Mouse (Mus musculus): ENCODE data around the gene Cux1.

Cux1 gene

DNA sequence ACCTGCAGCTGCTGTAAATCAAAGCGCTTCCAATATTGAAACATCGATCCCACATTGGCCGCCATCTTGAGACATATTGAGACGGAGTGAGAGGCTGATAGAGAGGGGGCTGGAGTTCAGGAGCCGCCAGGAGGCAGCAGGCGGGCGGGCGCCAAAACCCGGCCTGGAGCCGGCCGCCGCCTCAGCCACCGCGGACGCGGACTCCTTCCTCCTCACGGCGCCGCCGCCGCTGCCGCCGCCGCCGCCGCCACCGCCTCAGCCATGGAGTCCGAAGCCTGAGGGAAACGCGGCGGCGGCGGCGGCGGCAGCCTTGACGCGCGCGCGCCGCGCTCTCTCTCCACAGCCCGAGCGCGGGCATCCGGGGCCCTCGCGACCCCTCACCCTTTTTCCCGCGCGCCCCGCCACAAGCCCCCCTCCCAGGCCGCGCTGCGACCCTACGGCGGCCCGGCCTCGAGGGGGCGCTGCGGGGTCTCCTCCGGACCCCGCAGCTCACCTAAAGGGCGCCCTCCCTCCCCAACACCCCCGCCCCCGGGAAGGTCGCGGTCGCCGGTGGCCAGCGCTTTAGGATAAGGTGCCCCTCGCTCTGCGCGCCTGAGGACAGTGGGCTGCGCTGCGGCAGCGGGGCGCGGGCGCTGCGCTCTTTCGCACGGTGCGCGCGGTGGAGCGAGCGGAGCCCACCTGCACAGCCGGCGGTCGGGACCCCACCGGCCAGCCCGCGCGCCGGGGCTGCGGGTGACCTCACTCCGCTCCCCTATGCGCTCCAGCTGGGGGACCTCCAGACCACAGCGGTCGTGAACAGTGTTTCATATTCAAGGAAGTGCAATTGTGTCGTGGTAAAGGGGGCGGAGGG lies at the start of gene Cux1:
Gene Cux1, minus strand, starts transcription at position 315 of the 850 bp plus-strand sequence.
- DNase-seq (ENCODE audit: low read depth) = peak; percentile 74

DNA sequence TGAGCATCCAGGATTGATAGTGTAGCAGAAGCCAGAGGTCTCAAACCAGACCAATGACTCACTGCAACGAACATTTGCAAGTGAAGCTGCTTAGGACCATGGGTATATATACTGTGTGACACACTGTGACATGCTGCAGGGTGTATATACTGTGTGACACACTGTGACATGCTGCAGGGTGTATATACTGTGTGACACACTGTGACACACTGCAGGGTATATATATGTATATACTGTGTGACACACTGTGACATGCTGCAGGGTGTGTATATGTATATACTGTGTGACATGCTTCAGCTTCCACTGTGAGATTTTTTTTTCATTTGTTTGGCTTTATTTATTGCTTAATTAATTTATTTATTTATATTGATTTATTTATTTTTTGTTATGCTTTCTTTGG lies 45.1 kb upstream of the Cux1 start:
- DNase-seq (ENCODE audit: low read depth) = no peak

DNA sequence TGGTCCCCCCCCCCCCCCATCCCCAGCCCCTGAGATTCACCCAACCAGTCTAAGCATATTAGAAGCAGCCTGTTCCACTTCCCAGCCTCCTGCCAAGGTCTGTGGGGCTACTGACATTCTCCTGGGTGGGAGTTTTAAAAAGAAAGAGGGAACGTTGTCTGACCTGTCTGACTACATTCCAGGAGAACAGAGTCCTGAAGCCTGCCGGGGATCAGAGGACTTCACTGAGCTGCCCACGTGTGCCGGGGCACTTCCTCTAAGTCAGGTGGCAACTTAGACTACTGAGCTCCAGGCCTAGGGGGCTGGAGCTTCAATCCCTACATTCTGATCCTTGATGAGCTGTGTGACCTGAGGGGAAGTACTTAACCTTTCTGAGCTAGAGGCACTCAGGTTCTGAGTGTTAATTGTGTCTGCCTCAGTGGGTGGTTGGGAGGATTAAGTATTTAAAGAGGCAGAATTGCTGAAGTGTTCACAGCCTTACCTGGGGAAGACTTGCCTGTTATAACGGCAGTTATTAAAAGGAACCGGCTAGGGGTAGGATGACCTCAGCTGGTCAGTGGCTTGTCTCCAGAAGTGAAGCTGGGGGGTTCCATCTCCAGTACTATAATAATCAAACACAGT lies 41.6 kb upstream of the Cux1 start:
- no peak for DNase-seq (ENCODE audit: low read depth)

DNA sequence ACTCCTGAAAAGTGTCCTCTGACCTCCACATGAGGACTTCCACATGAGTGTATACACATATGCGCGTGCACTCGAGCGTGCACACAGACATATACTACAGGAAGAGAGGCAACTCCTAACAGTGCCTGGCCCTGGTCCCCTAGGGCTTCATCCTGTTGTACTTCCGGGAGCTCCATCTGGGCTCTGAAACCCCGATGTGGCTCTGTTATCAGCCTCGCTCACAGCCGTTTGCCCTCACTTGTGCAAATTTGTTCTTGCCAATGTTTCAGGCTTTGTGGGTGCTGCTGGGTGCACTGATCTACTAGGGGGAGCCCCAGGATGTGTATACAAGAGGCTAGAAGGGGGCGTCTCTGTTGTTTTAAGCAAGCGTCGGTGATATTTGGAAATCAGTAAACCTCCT lies 37.9 kb upstream of the Cux1 start:
- no peak for DNase-seq (ENCODE audit: low read depth)

DNA sequence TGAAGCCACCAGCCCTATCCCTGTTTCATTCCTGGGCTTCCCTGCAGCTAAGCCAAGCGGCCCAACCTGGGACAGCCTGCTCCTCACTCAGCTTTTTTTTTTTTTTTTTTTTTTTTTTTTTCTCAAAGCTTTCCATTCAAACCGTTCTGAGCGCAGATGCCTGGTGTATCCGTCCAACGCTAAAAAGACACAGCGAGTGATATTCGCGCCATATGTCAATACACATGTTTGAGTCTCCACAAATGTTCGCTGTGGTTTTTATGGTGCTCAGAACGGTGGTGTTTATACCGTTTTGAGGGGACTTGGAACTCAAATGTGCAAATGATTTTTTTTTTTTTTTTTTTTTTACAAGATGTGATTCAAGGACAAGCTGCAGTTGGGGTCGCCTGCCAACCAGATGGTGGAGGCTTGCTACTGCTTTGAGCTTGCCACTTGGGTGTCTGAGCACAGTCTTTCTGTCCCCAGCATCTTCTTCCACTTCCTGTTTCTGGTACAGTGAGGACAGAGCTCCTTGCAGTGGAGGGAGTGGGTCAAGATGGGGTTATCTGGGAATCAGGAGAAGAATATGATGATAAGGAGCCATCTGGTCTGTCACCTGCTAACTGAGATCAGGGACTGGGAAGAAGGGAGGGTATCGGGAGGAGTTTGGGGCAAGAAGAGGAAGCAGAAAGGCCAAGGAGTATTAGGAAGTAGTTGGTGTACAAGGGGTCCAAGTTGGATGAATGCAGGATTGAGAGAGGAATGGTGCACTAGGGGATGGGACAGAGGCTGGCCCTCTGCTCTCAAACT lies 36.1 kb upstream of the Cux1 start:
- DNase-seq (ENCODE audit: low read depth) = no peak

DNA sequence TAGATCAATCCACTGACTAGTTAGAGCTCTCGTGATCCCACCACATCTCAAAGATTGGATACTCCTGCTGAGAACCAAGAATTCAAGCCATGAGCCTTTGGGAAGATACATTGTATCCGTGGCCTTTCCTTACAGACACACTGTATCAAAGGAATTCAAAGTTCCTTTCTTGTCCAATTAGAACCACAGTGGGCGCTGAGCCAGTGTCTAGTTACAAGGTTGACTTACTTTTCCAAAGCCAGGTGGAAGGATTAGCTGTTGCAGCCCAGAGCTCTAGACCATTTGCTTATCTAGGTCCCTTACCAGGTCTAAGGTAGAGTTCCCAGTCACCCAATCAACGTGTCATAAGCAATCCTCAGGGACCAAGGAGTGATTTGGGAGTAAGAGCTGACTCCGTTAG lies 33.2 kb upstream of the Cux1 start:
- no peak for DNase-seq (ENCODE audit: low read depth)

DNA sequence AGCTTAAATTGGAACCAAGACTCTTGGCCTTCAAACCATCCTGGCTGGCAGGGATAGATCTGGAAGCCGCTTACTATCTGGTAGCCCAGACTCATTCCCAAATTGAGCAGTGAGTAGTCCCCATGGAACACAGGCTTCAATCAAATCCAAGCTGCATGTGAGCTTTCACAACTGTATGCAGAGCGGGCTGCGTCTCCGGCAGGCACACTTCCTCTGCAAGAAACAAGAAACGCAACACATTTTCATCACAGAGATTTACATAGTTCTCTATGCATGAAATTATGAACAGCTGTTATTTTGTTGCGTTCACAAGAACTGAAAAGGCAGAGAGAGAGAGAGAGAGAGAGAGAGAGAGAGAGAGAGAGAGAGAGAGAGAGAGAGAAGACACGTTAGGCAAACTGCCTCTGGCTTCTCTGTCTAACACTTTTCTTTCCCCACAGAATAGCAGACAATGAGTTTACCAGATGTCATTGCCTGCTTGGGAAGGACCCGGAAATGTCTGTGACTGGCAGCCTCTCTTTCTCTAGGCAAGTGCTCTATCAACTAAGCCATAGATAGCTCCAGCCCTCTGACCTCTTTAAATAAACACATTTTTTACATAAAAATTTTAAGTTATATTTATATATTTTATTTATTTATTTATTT lies 27.7 kb upstream of the Cux1 start:
- no peak for DNase-seq (ENCODE audit: low read depth)

DNA sequence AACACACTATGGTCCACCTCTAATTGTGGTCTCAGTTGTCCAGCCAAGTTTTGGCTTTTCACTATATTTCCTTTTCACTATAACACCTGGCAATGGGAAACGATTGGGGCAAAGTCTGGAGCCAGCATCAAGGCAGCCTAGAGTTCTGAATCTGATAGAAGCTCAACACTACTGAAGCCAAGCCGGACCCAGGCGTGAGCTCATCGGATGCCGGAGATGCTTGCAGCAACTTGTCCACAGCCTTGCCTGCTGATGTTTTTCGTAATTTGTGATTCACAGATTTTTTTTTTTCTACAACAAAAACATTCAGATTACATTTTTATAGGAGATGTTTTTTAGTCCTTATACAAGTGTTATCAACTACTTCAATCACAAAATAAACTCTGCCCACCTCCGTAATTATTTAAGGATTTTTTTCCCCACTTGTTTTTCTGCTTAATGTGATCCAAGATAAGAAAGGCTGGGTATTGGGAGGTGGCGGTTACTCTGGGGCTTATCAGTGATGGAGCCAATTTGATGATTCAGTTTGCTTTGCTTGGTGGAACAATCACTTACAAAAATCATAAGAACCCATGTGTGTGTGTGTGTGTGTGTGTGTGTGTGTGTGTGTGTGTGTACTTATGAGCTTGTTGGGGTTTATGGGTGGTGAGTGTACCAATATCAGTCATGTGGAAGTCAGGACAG lies 24.7 kb upstream of the Cux1 start:
- DNase-seq (ENCODE audit: low read depth) = no peak

DNA sequence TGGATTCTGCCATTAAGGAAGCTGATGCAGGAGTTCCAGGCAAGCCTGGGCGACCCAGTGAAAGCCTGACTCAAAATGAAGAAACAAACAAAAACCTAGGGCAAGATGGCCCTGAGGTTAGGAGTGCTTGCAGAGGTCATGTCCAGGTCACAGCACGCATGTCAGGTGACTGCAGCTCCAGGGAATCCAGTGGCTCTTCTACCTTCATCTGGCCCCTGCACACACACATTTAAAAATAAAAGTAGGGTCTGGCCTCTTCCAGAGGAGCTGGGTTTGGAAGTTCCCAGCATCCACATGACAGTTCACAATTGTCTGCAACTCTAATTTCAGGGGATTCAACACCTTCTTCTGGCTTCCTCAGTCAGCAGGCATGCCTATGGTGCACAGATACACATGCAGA lies 21.7 kb upstream of the Cux1 start:
- no peak for DNase-seq (ENCODE audit: low read depth)

DNA sequence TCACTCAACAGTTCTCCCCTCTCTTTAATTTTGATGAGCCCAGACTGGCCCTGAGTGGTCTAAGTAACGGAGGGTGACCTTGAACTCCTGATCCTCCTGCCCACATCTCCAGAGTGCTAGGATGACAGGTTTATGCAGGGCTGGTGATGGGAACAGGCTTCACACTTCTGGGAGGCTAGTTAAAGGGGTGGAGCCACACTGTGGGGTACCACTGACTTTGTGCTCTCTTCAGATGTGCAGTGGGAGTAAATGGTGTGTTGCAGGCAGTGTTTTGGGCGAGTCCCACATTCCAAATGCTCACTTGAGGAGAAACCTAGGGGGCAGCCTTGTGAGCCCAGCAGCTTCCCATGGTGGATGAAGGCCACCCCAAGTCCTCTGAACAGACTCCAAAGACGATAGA lies 21.2 kb upstream of the Cux1 start:
- DNase-seq (ENCODE audit: low read depth) = no peak

DNA sequence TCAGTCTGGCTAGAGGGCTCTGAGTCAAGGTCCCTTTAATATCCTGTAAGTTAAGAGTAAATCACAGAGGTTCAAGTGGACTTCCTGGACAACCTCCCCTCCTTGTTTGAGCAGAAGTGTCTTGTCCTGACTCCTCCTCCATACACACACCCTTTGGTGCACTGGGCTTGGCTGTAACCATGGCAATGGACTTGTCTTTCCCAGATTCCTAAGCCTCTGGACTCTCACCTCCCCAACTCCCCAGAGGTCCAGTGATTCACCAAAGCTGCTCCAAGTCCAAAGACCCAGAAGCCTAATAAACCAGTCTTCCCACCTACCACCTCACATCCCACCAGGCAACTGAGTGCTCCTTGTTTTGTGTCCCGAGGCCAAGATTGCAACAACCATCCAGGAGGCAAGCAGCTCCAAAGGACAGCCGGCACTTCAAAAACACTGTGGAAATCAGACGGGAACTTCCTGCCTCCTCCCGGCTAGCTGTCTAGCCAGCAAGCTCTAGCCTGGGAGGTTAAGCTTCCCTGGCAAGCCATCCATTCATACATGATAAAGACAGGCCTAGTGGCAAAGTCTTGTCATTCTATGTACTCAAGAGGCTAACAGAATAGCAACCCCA lies 17.5 kb upstream of the Cux1 start:
- DNase-seq (ENCODE audit: low read depth) = no peak

DNA sequence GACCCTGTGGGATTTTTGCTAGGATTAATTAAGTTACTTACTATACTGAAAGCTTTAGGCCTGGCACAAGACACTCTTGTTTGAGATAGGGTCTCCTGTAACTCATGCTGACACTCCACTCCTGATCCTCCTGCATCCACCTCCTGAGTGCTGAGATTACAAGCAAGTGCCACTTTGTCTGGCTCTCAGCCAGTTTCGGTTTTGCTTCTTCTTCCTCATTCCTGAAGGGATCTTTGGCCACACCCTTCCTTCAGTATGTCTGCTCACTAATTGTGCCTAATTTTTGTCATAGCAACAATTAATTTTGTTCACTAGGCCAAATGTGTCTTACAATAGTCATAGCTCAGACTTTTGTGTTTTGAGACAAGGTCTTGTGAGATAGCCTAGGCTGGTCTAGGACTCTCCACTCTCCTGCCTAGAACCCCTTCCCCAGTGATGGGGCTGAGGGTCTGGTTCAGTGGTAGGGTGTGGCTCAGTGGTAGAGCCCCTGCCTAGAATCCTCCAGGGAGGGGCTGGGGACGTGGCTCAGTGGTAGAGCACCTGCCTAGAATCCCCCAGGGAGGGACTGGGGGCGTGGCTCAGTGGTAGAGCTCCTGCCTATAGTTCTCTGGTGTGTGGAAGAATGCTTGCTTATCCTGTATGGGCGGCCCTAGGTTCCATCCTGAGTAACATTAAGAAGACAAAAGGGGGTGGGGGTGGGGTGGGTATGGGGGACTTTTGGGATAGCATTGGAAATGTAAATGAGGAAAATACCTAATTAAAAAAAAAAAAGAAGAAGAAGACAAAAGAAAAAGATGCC lies 16.6 kb upstream of the Cux1 start:
- DNase-seq (ENCODE audit: low read depth) = no peak

DNA sequence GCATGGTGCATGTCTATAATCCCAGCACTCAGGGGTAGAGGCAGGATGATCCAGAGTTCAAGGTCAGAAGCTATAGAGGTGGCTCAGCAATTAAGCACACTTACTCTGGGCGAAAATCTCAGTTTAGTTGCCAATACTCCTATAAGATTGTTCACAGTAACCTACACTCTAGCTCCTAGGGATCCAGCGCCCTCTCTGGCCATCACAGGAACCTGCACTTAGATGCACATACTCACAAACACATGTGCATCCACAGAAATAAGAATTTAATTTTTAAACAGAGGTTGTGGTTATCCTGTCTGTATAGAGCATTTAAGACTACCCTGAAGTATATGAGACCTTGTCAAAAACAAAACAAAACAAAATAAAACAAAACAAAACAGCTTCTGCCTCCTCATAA lies 16.0 kb upstream of the Cux1 start:
- DNase-seq (ENCODE audit: low read depth) = no peak

DNA sequence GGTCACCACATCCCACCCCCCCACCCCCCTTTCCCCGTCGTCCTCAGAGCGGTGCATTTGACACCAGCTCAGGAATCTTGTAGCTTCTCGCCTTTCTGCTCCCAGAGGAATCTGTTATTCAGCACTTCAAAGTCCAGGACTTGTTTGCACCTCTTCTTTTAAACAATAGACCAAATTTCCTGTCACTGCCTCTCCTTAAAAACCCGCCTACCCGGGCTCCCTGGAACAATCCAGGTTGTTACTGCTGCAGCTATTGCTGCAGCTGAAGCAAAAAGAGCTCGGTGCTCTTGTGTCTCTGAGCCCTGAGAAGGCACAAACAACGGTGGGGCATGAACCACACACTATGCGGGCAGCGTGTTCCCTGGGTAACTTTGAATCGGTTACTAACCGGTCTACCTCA lies 14.9 kb upstream of the Cux1 start:
- DNase-seq (ENCODE audit: low read depth) = no peak

DNA sequence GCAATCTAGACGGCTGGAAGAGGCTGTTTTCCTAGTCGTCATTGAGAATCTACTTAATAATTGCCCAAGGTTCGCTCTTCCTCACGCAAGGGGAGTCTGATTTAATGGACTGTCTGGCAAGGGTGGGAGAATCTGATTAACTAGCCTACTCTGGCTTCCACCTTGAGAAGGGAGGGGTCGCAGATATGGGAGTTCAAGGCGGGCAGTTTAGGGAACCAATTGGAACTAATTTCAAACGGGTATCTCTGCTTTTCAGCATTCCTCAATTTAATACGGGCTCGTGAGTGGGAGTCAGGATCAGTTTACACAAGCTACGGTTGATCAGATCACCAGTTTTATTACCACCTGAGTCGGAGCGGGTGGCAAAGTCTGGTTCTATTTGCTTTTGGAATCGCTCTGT lies 14.3 kb upstream of the Cux1 start:
- no peak for DNase-seq (ENCODE audit: low read depth)

DNA sequence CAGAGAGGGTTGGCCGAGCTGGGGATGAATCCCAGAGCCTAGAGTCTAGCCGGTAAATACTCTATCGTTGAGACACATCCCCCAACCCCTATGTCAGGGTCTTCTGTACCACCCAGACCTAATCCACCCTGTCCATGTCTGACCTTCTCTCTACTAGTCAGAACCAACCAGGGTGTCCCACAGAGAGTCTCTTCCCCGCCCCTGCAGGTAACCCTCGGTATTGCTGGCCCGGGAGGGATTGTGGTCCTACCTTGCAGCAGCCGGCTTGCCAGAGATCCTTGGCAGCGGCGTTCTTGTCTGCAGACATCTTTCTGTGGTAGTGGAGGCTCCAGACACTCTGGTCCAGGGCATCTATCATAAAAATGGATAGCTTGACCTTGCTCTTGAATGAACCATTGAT lies 13.9 kb upstream of the Cux1 start:
- peak; percentile 33 for DNase-seq (ENCODE audit: low read depth)

DNA sequence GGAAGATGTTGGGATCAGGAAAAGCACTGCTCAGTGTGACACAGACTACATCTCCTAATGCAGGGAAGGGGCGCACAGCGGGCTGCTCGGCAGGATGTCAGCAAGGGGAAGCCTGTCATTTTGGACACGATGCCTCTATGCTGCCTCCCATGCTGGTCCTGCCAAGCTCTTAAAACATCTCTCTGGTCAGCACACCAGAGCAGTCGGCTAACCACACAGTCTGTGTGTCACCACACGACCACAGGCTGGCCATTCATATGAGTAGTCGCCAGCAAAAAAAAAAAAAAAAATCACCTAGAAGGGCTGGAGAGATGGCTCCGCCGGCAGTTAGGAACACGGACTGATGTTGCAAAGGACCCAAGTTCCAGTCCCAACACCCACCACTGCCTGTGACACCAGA lies 10.9 kb upstream of the Cux1 start:
- DNase-seq (ENCODE audit: low read depth) = no peak

DNA sequence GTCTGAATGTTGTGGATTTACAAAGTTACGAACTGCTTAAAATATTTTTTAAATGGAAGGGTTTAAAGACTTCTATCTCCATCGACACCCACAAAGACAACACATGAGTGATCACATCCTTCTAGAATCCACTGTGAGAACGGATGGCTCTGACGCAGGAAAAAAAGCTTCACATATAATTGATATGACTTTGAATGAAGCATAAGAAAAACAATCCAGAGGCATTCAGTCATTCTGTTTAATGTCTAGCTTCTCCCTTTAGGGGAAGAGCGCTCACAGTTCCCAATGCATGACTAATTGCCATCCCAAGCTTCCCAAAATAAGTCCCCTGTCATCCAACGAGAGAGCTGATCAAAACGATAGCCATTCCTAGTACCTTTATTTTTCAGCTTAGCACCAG lies 2.9 kb upstream of the Cux1 start:
- no peak for DNase-seq (ENCODE audit: low read depth)

DNA sequence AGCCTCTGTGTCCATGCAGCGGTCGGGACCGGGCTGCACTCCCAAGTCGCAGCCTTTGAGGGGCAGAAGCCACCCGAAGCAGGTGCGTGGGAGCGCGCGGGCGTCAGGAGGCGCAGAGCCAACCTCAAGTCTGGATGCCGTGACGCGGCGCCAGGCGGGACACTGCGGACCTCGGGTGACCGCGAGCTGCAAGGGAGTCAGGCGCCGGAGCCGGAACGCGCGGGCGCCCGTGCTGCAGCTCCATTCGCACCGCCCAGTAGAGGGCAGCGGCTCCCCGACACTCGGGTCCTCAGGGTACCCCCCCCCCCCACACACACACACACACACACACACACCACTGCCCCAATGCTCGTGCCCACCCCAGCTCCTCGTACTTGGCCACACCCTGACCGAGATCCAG lies 1.5 kb upstream of the Cux1 start:
- peak; percentile 45 for DNase-seq (ENCODE audit: low read depth)

DNA sequence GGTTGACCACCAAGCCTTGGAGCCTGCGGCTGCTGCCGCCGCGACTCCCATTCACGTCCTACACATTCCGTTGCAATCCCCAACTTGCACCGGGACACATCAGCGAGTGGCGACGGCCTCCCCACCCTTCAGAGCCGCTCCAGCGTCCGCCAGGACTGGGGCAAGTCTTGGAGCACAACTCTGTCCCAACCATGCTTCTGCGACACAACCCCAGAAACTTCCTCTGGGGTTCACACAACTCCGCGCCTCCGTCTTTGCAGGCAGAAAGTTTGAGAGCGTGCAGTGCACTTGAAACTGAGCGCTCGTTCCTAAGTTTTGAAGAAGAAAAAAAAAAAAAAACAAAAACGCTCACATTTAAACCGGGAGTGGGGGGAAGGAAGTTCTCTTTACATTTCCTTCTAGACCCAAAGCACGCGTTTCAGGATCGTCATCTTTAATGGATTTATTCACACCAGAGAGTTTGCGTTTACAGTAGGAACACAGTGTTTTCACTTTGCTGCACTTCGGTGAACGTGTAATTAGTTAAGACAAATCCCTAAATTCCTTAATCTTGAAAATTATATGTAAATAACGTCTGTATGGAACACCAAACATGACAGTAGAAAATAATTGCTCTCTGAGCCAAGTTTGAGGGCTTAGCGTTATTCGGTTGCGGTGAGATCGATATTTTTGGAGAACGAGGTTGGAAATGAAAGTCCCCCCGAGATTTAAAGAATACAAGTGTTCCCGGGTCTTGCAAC lies 906 bp upstream of the Cux1 start:
- DNase-seq (ENCODE audit: low read depth) = peak; percentile 32

All from c-Kit-positive CD71-positive TER-119-negative erythroid progenitor cells, embryonic 14.5 days (primary cell).